Comparison of ENCODE assay signal across 27 mouse cellular contexts in genomic region chr13:97712506-97713275, GRCm38 (mm10). TPM values are rescaled to one million over a fixed set of nuclear protein-coding genes. Genes with fewer than 3 reads are reported as not detected.
DNase-seq lines count a peak whose midpoint lies in the region; ATAC-seq and TF ChIP-seq lines count a peak whose summit lies in the region.
"Had no signal": no experiment of that assay in that cellular context is flagged by ENCODE, and none has a peak within 500 bp of the region (broad histone marks: within the 10 kb centered on the region; RNA-seq: fewer than 3 reads in every experiment).

No protein-coding gene starts in this region.

- 0 out of 2 replicates have a peak, but pooled peaks have one; percentile 33 for ATAC-seq in embryonic facial prominence, embryonic 14.5 days (ENCODE audit: low read depth)
- ATAC-seq in lung, embryonic 14.5 days (ENCODE audit: insufficient read depth) = peak; percentile 92
- no peak for ATAC-seq in frontal cortex, adult (ENCODE audit: low TSS enrichment)
- ATAC-seq: forebrain, embryonic 13.5 days; hindbrain, postnatal 0 days had no signal

- 61% methylated on average over 8 of the region's 8 CpGs for WGBS in embryonic facial prominence, embryonic 14.5 days
- WGBS in embryonic facial prominence, embryonic 10.5 days = 71% methylated on average over 8 of the region's 8 CpGs
- WGBS in lung, embryonic 14.5 days = 21% methylated on average over 8 of the region's 8 CpGs
- WGBS in lung, adult 2 months = 51% methylated on average over 8 of the region's 8 CpGs

- peaks cover 6% of the 10 kb centered on the region for H3K4me1 ChIP-seq in embryonic facial prominence, embryonic 14.5 days (ENCODE audit: control insufficient read depth, insufficient read depth, low read length)
- H3K4me1 ChIP-seq in embryonic facial prominence, embryonic 10.5 days = no peaks in the 10 kb centered on the region; the same call in 1 of the 2 replicates
- 0 out of 2 replicates have a peak, but pooled peaks cover 4% of the 10 kb centered on the region for H3K4me1 ChIP-seq in lung, embryonic 14.5 days (ENCODE audit: insufficient read depth)
- no peaks in the 10 kb centered on the region for H3K4me1 ChIP-seq in lung, adult 2 months (ENCODE audit: control insufficient read depth, insufficient read depth, low read length)
- H3K4me1 ChIP-seq in testis, adult 2 months (ENCODE audit: control insufficient read depth, insufficient read depth, low read length) = no peaks in the 10 kb centered on the region
- H3K4me1 ChIP-seq: forebrain, embryonic 13.5 days; hindbrain, embryonic 12.5 days; liver, embryonic 15.5 days had no signal

- H3K9ac ChIP-seq in embryonic facial prominence, embryonic 14.5 days (ENCODE audit: low read depth, low read length) = no peak overlapping the region
- H3K9ac ChIP-seq in lung, embryonic 14.5 days = no peak overlapping the region
- H3K9ac ChIP-seq: forebrain, embryonic 13.5 days; hindbrain, embryonic 12.5 days; limb, embryonic 12.5 days; liver, embryonic 15.5 days had no signal

- TF ChIP-seq CTCF in lung, embryonic 14.5 days (IDR thresholded peaks at IDR 0.05; ENCODE audit: low read depth) = no peak
- TF ChIP-seq CTCF in lung, adult 2 months (IDR thresholded peaks at IDR 0.05; ENCODE audit: insufficient read depth, low read length) = no peak
- no peak for TF ChIP-seq CTCF in testis, adult 2 months (IDR thresholded peaks at IDR 0.05; ENCODE audit: control insufficient read depth, insufficient read depth, insufficient replicate concordance, low read depth, low read length)

- peak; percentile 51 for DNase-seq in embryonic facial prominence, embryonic 14.5 days (ENCODE audit: low spot score)
- DNase-seq in embryonic facial prominence, embryonic 10.5 days (ENCODE audit: low spot score) = no peak
- DNase-seq in lung, embryonic 14.5 days = peak; percentile 76
- DNase-seq in lung, adult 2 months = no peak
- DNase-seq in testis, postnatal 14 days (ENCODE audit: low spot score) = no peak
- DNase-seq in yolk sac, embryonic 10.5 days (ENCODE audit: low spot score) = peak; percentile 1
- DNase-seq: adrenal gland, postnatal 10 days; cerebellum, adult 11 months; cerebellum, adult 9-11 months; gastrocnemius, postnatal 14 days; heart, postnatal 36 days; kidney, adult 18-20 months; kidney, postnatal 14 days; midbrain, embryonic 14.5 days; retina, postnatal 1 day; right cerebral cortex, postnatal 14 days; thymus, postnatal 14 days had no signal

- 0 out of 2 replicates have a peak overlapping the region, but pooled peaks have one; percentile 28 for H3K27ac ChIP-seq in embryonic facial prominence, embryonic 14.5 days (replicated peaks; ENCODE audit: low read depth, low read length)
- no peak overlapping the region for H3K27ac ChIP-seq in embryonic facial prominence, embryonic 10.5 days (replicated peaks)
- peak overlapping the region; percentile 83 for H3K27ac ChIP-seq in lung, embryonic 14.5 days (ENCODE audit: low read depth)
- H3K27ac ChIP-seq in testis, adult 2 months (ENCODE audit: control insufficient read depth, insufficient read depth, low read depth, low read length) = no peak overlapping the region
- H3K27ac ChIP-seq: forebrain, embryonic 13.5 days; heart, embryonic 10.5 days; hindbrain, embryonic 12.5 days; hindbrain, postnatal 0 days; limb, embryonic 12.5 days; liver, embryonic 15.5 days; macrophage had no signal

- H3K4me3 ChIP-seq in embryonic facial prominence, embryonic 14.5 days (ENCODE audit: low read depth, low read length) = no peak overlapping the region
- H3K4me3 ChIP-seq in embryonic facial prominence, embryonic 10.5 days = no peak overlapping the region
- H3K4me3 ChIP-seq in lung, embryonic 14.5 days (ENCODE audit: low read depth, low read length) = no peak overlapping the region
- no peak overlapping the region for H3K4me3 ChIP-seq in lung, adult 2 months (replicated peaks; ENCODE audit: extremely low read depth, low read depth, low read length)
- H3K4me3 ChIP-seq in testis, adult 2 months (ENCODE audit: control insufficient read depth, low read depth, low read length) = peak overlapping the region; percentile 60
- H3K4me3 ChIP-seq: forebrain, embryonic 13.5 days; heart, embryonic 10.5 days; hindbrain, embryonic 12.5 days; limb, embryonic 12.5 days; liver, embryonic 15.5 days had no signal

- TF ChIP-seq POLR2A in lung, adult 2 months (IDR thresholded peaks at IDR 0.05; ENCODE audit: borderline replicate concordance, extremely low read depth, low read depth, low read length) = no peak
- no peak for TF ChIP-seq POLR2A in testis, adult 2 months (IDR thresholded peaks at IDR 0.05; ENCODE audit: control insufficient read depth, low read depth, low read length)

- H3K27me3 ChIP-seq in embryonic facial prominence, embryonic 14.5 days (replicated peaks; ENCODE audit: control insufficient read depth, insufficient read depth, low read length) = no peaks in the 10 kb centered on the region
- H3K27me3 ChIP-seq in embryonic facial prominence, embryonic 10.5 days (replicated peaks; ENCODE audit: low read depth, poor library complexity, severe bottlenecking) = no peaks in the 10 kb centered on the region
- H3K27me3 ChIP-seq in lung, embryonic 14.5 days (ENCODE audit: insufficient read depth, low read length) = no peaks in the 10 kb centered on the region
- H3K27me3 ChIP-seq in testis, adult 2 months (ENCODE audit: control insufficient read depth, insufficient read depth, low read length) = no peaks in the 10 kb centered on the region
- H3K27me3 ChIP-seq: CH12.LX; forebrain, embryonic 13.5 days; hindbrain, embryonic 12.5 days; limb, embryonic 12.5 days; liver, embryonic 15.5 days had no signal

- H3K36me3 ChIP-seq in embryonic facial prominence, embryonic 14.5 days (ENCODE audit: control insufficient read depth, insufficient read depth, low read length) = no peaks in the 10 kb centered on the region
- no peaks in the 10 kb centered on the region for H3K36me3 ChIP-seq in embryonic facial prominence, embryonic 10.5 days (replicated peaks)
- H3K36me3 ChIP-seq in lung, embryonic 14.5 days (ENCODE audit: insufficient read depth) = no peaks in the 10 kb centered on the region
- no peaks in the 10 kb centered on the region for H3K36me3 ChIP-seq in testis, adult 2 months (ENCODE audit: control insufficient read depth, insufficient read depth, low read length)
- H3K36me3 ChIP-seq: heart, embryonic 10.5 days; hindbrain, embryonic 12.5 days; limb, embryonic 12.5 days; liver, embryonic 15.5 days had no signal

- H3K4me2 ChIP-seq in embryonic facial prominence, embryonic 14.5 days (ENCODE audit: low read depth, low read length) = no peak overlapping the region
- 0 out of 2 replicates have a peak overlapping the region, but pooled peaks have one; percentile 10 for H3K4me2 ChIP-seq in lung, embryonic 14.5 days
- H3K4me2 ChIP-seq: forebrain, embryonic 13.5 days; hindbrain, embryonic 12.5 days; limb, embryonic 12.5 days; liver, embryonic 15.5 days had no signal

- no peaks in the 10 kb centered on the region for H3K9me3 ChIP-seq in embryonic facial prominence, embryonic 14.5 days (ENCODE audit: control insufficient read depth, low read length)
- no peaks in the 10 kb centered on the region for H3K9me3 ChIP-seq in embryonic facial prominence, embryonic 10.5 days
- H3K9me3 ChIP-seq in lung, embryonic 14.5 days (ENCODE audit: low read depth, low read length) = no peaks in the 10 kb centered on the region
- H3K9me3 ChIP-seq: forebrain, embryonic 13.5 days; heart, embryonic 10.5 days; hindbrain, embryonic 12.5 days; limb, embryonic 12.5 days; liver, embryonic 15.5 days had no signal

RNA-seq across cellular contexts. Expression of gene Gm10260, which starts 47.7 kb away (rescaled TPM):
- 8.6 and 10.9 TPM in 2 replicates for polyA plus RNA-seq in embryonic facial prominence, embryonic 14.5 days (2014; fragmentation: Nextera tagmentation; extraction: Ambion mirVana)
- 5.0 and 5.4 TPM in 2 replicates for polyA plus RNA-seq in embryonic facial prominence, embryonic 10.5 days (2016; fragmentation: Nextera tagmentation; extraction: Ambion mirVana)
- polyA plus RNA-seq in lung, embryonic 14.5 days (2014; fragmentation: Nextera tagmentation; extraction: Ambion mirVana) = 2.4 and 8.7 TPM in 2 replicates
- polyA plus RNA-seq in lung, adult 2 months (2012; rRNA removed) = 1.2 and 1.5 TPM in 2 replicates
- polyA plus RNA-seq in testis, adult 2 months (2012; rRNA removed) = 1.1 and 2.7 TPM in 2 replicates
- polyA plus RNA-seq: midbrain, embryonic 14.5 days had no signal

Comparison
In these comparisons a context has a peak if more than half of its experiments do, and no peak if none do; other contexts are left out.
1. DNase-seq: peak in embryonic facial prominence, embryonic 14.5 days (single experiment), lung, embryonic 14.5 days (single experiment) and yolk sac, embryonic 10.5 days (single experiment); none in embryonic facial prominence, embryonic 10.5 days (single experiment), lung, adult 2 months (single experiment) and testis, postnatal 14 days (single experiment).
2. H3K27ac ChIP-seq: peak in embryonic facial prominence, embryonic 14.5 days (single experiment) and lung, embryonic 14.5 days (single experiment); none in embryonic facial prominence, embryonic 10.5 days (single experiment) and testis, adult 2 months (single experiment).